Mouse (Mus musculus): ENCODE data around the gene Sgf29.

Sgf29 gene

DNA sequence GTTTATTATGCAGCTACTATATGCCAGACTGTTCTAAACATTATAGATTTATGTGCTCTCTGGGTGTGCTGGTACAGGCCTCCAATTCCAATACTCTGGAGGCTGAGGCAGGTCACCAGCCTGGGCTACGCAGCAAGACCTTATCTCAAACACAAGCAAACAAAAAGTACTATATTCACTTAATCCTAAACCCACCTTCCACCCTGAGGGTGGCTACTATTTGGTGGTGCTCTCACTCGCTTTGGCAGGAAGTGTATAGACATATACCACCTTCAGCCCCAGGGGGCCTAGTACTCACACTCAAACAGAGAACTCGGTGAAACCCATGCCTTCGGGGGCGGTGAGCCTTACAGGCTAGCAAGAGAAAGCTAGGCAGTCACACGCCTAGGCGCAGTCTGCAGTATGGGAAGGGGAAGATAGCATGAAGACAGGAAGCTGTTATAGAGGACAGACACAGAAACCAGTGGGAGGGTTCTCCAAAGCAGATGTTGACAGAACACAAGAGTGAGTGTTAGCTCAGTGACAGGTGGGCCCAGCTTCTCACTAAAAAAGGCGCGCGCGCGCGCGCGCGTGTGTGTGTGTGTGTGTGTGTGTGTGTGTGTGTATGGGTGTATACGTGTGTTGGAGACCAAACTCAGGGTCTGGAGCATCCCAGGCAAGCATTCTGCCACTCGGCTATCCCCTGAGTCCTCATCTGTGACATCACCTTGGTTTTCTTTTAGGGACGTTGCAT lies 58.5 kb downstream of the Sgf29 start, which contains the start of gene Coro1a:
Gene Coro1a, minus strand, starts transcription at position 346 of the 733 bp plus-strand sequence.
- no peak for DNase-seq (ENCODE audit: low spot score)

DNA sequence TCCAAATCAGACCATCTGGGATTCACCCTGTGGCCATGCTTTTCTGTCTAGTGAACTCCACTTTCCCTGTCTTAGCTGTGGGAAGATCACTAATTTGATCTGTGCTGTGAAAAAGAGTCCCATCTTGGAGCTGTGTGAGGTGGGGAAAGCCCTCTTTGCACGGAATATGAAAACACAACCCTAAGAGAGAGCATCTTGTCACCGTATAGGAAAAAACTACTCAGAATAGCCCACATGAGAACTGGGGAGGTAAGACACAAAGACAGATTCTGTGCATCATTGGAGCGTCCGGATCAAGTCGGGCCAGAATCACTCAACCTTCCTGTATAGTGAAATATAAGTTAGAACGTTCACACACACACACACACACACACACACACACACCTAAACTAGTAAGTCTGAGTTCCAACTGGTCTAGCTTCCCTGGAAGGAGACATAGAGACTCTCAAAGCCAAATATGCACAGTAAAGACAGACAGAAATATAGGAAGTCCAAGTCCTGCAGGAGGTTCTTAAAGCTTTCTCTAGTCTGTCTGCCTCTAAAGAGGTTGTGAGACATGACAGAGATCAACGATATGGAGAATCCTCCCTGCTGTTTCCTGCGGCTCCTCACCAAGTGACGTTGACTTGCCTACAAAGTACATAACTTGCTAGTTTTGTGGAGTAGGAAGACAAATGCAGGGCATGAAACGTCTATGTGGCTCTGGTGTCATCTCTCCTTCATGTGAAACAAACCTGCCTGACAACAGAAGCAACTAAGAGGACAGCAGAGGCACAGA lies 59.3 kb downstream of the Sgf29 start:
- no peak for DNase-seq (ENCODE audit: low spot score)

DNA sequence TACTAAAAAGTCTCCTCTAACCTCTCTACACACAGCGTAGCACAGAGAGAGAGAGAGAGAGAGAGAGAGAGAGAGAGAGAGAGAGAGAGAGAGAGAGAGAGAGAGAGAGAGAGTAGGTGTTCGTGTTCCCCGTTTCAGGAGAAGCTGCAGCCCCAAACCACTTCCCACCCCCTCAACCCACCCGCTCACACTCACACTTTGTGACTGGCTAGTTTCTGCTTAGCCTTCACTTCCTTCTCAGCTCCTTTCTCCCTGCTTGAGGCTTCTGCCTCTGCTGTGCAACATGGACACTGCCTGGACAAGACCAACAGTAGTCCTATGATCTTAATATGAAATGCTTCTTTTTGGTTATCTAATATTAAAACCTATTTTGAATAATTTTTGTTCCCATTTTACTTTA lies 61.2 kb downstream of the Sgf29 start:
- no peak for DNase-seq (ENCODE audit: low spot score)

DNA sequence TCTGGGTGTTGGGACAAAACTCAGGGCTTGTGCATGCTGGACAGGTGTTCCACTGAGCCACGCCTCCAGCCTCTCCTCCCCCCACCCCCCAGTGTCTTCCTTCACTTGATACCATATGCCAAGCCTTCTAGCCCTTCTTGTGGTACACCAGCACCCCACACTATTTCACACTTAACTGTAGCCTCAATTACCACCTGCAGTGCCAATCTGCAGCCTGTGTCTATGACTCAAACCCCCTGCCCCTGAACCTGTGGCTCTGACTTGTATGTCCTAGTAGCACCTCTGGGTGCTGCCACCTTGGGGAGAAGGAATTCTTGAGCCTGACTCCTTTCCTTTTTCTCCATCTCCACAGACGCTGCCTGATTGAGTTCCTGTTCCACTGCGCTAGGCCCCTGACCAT lies 62.8 kb downstream of the Sgf29 start:
- no peak for DNase-seq (ENCODE audit: low spot score)

DNA sequence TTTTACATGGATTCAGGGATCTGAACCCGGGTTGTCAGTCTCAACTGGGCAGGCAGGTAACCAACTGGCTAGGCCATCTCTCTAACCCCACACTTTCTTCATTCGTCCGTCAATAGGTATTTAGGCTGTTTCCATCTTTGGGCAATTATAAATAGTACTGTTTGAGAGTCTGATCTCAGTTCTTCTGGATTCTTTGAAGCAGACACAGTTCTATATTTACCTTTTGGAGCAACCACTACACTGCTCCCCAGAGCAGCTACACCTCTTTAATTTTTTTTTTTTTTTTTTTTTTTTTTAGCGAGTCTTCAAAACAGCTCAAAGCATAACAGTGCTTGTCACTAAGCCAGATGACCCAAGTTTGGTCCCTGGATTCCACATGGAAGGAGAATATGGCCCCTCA lies 66.6 kb downstream of the Sgf29 start:
- DNase-seq (ENCODE audit: low spot score): no peak

DNA sequence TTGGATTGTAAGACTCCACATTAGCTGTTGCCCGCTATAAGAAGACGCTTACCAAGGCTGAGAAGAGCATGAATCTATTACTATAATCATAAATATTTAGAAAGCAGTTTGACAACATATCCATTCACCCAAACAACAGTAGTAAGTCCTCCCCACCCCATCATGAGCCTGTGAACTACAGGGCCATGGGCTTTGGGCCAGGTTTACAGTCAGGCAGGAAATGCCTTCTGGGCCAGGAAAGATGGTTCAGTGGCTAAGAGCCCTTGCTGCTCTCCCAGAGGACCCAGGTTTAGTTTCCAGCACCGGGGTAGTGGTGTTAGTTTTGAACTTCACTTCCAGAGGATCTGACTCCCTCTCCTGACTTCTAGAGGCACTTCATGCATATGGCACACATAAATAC lies 68.5 kb downstream of the Sgf29 start:
- no peak for DNase-seq (ENCODE audit: low spot score)

DNA sequence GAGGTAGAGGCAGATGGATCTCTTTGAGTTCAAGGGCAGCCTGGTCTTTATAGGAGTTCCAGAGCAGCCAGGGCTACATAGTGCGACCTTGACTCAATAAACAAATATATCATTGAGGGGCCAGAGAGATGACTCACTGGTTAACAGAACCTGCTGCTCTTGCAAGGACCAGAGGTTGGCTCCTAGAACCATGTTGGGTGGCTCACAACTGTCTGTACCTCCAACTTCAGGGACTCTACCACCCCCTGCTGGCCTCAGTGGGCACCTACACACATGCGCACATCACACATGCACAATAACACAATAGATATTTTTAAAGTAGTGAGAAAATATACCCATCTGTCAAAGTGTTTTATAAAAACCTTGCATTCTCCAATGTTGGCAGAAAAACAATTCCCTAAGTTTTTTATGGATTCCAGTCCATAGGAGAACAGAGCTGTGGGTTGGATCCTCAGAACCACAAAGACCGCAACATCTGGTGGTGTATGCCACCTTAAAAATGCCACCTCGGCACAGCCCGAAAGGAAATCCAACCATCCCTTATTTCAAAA lies 69.8 kb downstream of the Sgf29 start:
- DNase-seq (ENCODE audit: low spot score): no peak

DNA sequence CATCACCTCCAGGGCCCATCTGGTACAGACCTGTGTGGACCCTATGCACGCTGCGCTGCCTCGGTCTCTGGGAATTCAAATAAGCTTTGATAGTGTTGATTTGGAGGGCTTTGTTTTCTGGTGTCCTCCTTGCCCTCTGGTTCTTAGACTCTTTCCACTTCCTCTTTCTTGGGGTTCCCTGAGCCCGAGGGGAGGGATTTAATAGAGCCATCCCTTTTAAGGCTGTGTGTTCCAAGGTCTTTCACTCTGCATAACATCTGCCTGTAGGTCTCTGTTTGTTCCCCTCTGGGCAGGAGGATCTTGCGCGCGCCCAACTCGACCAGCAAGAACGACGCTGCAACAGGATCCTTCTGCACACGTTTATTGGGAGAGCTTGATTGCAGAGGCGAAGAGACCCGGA lies 72.5 kb downstream of the Sgf29 start:
- no peak for DNase-seq (ENCODE audit: low spot score)

Data from layer of hippocampus, adult 11-12 months (tissue).